Mouse (Mus musculus) layer of hippocampus, adult 18-20 months (tissue): ENCODE data around the gene Gm3594. TPM values are rescaled to one million over a fixed set of nuclear protein-coding genes. Genes with fewer than 3 reads are reported as not detected.
"Not testable (repeated sequence)": the region's sequence is repeated elsewhere in the genome, so short reads cannot be mapped to it uniquely, and the experiment has no call there.

Source experiments
- DNase-seq, 2 experiments: peaks; one replicate each; pipeline ENCODE4 v3.0.0; 2022; ENCODE audit warnings: low spot score in 2 of 2
- long read RNA-seq: library from polyadenylated mRNA; stranded (forward); transcript quantifications from one replicate; pipeline ENCODE4 v2.0.0, GENCODE M21; 2021
- total RNA-seq, 2 experiments: library from RNA; stranded (reverse); gene quantifications; 2 replicates each; pipeline ENCODE4 v1.2.3; 2021

The Gm3594 gene
- total RNA-seq: not detected
- long read RNA-seq: 0 reads

DNA sequence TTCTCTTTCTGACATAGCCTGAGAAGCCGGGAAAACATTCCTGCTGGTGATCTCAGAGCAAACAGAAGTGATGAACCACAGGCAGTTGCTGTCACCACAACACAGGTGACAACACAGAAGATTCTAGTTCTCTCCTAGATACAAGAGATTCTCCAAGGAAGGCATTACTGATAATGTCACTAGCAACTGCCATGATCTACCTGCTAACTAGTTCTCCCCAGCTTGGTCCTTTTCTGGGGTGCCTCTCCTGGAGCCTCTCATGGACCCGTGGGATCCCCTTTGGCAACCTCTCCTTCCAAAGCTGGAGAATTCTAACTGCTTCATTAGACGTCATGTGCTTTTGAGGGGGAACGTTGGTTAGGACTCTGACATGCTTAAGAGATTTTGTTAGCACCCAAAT, at the start of gene Gm3594:
Gene Gm3594, minus strand, starts transcription at position 101 of the 400 bp plus-strand sequence.
- not testable (repeated sequence) for DNase-seq

DNA sequence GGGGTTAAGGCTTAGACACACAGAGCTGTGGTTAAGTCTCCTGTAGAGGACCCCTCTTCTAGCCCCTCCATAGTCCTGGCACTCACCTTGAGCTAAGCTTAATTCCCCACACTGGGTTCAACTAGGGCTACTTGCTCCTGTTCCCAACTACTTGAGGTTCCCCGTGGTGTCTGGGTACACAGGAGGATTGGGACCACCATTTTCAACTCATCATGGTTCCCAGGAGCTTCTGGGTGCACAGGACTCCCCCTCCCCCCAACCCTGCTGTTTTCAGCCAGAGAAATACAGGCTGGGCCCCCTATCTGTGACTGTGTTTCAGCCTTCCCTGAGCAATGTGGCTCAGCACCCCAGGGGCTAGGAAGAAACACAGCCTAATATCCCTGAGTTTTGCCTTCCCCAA, 41.9 kb upstream of the Gm3594 start:
- peak in 1 of 2 experiments; percentile 7 for DNase-seq

DNA sequence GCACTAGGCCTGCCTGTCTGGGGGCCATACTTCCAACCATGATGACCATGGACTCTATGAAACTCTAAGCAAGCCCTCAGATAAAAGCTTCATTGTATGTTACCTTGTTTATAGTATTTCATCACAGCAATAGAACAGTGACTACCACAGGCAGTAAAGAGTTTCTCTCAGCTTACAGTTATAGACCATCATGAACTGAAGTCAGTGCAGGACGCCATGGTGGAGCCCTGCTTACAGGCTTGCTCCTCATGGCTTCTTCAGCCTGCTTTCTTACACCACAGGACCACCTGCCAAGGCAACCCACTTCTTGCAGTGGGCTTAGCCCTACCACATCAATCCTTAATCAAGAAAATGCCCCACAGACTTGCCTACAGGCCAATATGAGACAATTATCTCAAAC, 41.1 kb upstream of the Gm3594 start:
- DNase-seq: not testable (repeated sequence)

DNA sequence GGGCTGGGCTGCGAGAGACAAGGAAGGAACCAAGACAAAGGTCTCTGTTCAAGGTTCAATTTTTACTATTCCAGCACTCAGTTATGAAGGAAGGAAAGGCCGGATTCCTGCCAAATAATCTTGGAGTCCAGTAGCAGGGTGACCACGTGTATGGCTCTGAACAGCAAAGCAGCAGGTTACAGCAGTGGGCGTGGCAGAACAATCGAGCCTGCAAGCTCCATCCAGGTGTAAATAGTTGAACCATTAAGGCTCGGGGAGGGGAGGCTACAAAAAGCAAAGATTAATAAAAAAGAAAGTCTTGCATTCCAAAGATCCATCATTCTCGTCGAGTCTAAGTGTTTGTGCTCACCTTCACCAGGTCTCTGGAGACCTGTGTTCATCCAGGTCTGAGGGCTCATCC, 37.7 kb upstream of the Gm3594 start:
- peak in 1 of 2 experiments; percentile 3 for DNase-seq

DNA sequence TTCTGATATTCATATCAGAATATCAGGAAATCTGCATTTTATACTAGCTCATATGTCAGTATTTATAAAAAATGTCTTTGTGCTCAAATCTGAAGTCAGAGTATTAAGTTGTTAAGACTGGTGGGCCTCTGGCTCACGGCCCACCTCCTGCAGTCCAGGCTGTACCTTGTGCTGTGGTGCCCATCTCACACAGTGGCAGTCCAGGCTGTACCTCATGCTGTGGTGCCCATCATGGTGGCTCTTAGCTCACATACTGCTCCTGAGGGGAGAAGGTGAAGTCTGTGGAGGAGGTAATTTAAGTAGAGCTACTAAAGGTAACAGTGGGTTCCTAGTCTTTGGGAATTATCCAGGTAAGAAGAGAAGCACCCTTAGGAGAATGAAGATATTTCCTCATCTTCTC, 27.4 kb upstream of the Gm3594 start:
- DNase-seq: not testable (repeated sequence)

DNA sequence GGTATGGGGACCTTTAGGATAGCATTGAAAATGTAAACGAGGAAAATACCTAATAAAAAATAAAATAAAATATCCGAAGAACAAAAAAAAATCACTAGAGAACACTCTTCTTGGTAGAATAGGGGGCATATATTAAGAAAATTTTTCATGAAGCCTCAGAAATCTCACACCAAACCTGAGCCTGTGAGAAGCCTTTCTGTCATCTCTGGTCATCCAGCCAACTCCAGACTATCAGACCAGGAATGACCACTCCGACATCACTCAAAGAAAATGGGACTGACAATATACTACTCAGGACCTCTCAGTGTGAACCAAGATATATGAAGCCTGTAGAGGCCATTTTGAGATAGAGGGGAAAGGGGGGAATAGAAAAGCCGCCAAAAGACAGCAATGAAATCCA, 3.6 kb downstream of the Gm3594 start:
- DNase-seq: peak in 1 of 2 experiments; percentile 1

DNA sequence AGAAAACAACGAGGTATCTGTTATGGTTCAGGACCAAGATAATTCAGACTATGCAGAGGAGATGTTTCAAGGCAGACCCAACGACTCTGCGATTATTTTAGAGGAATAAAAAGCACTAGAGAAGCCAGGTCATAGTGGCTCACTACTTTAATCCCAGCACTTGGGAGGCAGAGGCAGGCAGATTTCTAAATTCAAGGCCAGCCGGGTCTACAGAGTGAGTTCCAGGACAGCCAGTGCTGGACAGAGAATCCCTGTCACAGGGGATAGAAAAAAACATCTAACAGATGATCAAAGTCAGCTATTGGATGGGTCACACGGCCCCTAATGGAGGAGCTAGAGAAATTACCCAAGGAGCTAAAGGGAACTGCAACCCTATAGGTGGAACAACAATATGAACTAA, 4.2 kb downstream of the Gm3594 start:
- not testable (repeated sequence) for DNase-seq

DNA sequence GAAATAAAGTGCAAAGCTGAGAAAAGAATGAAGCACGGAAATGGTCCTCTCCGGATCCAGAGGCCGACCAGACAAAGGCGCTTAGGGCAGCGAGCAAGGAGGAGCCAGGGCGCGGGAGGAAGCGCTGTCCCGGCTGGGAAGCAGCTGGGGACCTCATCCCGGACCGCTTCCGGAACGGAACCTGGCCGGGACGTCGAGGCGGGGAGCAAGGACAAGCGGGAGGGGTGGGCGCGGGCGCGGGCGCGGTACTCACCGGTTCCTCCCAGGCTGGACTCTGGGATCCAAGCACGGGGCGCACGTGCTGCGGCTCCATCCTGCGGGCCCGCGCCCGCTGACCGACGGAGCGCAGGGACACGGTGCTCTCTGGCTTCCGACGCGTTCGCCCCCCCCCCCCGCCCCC, 17.6 kb downstream of the Gm3594 start:
- DNase-seq: peak in 1 of 2 experiments; percentile 8

DNA sequence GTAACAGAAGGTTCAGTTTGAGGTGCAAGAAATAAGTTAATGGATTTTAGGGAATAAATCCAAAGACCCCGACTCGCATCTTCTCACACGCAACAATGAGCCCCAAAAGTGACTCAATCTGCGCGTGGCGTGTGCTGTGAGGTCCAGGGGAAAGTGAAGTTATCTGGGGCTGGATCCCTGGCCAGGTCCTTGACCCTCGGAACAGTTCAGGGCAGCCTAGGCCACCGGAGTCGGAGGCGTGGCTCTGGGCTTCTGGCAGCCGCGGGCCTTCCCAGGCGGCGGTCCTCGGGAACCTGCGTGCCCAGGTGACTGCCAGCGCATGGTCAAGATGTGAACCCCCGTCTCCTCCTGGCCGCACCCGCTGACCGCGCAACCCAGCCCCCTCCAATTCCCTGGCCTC, 18.1 kb downstream of the Gm3594 start:
- not testable (repeated sequence) for DNase-seq

DNA sequence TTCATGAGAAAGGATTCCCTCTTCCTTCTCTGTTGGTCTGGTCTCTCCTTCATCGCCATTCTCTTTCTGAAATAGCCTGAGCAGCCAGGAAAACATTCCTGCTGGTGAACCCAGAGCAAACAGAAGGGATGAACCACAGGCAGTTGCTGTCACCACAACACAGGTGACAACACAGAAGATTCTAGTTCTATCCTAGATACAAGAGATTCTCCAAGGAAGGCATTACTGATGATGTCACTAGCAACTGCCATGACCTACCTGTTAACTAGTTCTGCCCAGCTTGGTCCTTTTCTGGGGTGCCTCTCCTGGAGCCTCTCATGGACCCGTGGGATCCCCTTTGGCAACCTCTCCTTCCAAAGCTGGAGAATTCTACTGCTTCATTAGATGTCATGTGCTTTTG, 32.0 kb downstream of the Gm3594 start, which contains the start of gene Gm3591:
Gene Gm3591, minus strand, starts transcription at position 101 of the 400 bp plus-strand sequence.
- DNase-seq: not testable (repeated sequence)

DNA sequence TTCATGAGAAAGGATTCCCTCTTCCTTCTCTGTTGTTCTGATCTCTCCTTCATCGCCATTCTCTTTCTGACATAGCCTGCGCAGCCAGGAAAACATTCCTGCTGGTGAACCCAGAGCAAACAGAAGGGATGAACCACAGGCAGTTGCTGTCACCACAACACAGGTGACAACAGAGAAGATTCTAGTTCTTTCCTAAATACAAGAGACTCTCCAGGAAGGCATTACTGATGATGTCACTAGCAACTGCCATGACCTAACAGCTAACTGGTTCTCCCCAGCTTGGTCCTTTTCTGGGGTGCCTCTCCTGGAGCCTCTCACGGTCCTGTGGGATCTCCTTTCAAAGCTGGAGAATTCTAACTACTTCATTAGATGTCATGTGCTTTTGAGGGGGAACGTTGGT, 54.2 kb downstream of the Gm3594 start, which contains the start of gene Gm16440:
Gene Gm16440, minus strand, starts transcription at position 101 of the 400 bp plus-strand sequence.
- not testable (repeated sequence) for DNase-seq

Other genes with a start within 250 kb of the Gm3594 start
- 1 to 10 TPM; 1.2 TPM for gene Gm21560, start 225.3 kb downstream of the Gm3594 start, total RNA-seq
- 1 to 10 TPM; 2.2 to 2.5 TPM for gene Gm3411, start 157.4 kb downstream of the Gm3594 start, total RNA-seq
- gene Gm21103, start 139.8 kb downstream of the Gm3594 start, total RNA-seq: not detected
- gene Gm3618, start 100.9 kb downstream of the Gm3594 start, total RNA-seq: not detected
- gene Gm16440, start 54.3 kb downstream of the Gm3594 start, total RNA-seq: not detected
- under 1 TPM in 1 of 2 experiments, not detected in 1; 0.57 TPM for gene Gm3591, start 32.1 kb downstream of the Gm3594 start, total RNA-seq
- not detected for gene Gm8356, start 92.7 kb upstream of the Gm3594 start, total RNA-seq
- gene Gm3629, start 146.0 kb upstream of the Gm3594 start, total RNA-seq: under 1 TPM; 0.41 to 0.62 TPM
- not detected for gene Gm3460, start 177.8 kb upstream of the Gm3594 start, total RNA-seq
- gene Gm10251, start 239.6 kb upstream of the Gm3594 start, total RNA-seq: not detected